Mouse (Mus musculus): ENCODE measurements at regions not wholly inside any gene's neighbourhood (a gene's known extent, or its start where the extent isn't known, plus 50 kb on each side); places are given as distances from the start of the nearest gene placed in this dataset.

GRCm38 (mm10) chr2:48469357-48469756 is 344.6 kb upstream of the Acvr2a start:
- TF ChIP-seq CTCF (IDR thresholded peaks at IDR 0.05; ENCODE audit: control insufficient read depth, insufficient read depth, low read length), result no peak
- no peak for TF ChIP-seq POLR2A (IDR thresholded peaks at IDR 0.05; ENCODE audit: borderline replicate concordance, control insufficient read depth, low read depth, low read length)
